In genomic region chr15:31433768-31434167, GRCm38 (mm10) we compare ENCODE assay signal across 30 mouse cellular contexts.
"Had no signal": no experiment of that assay in that cellular context is flagged by ENCODE, and none has a peak within 500 bp of the region (broad histone marks: within the 10 kb centered on the region; RNA-seq: fewer than 3 reads in every experiment).

No protein-coding gene starts in this region.

- H3K9ac ChIP-seq: limb, embryonic 12.5 days; limb, embryonic 13.5 days; limb, embryonic 15.5 days; liver, embryonic 12.5 days; liver, embryonic 13.5 days; liver, embryonic 14.5 days; liver, embryonic 15.5 days; liver, postnatal 0 days; lung, embryonic 14.5 days; lung, embryonic 15.5 days; midbrain, embryonic 12.5 days; midbrain, embryonic 13.5 days; midbrain, embryonic 15.5 days had no signal

- H3K9me3 ChIP-seq: limb, embryonic 10.5 days; limb, embryonic 12.5 days; limb, embryonic 13.5 days; limb, embryonic 15.5 days; liver, embryonic 12.5 days; liver, embryonic 13.5 days; liver, embryonic 15.5 days; lung, embryonic 15.5 days; midbrain, embryonic 10.5 days; midbrain, embryonic 12.5 days; midbrain, embryonic 13.5 days; midbrain, embryonic 15.5 days had no signal

- H3K27me3 ChIP-seq: limb, embryonic 12.5 days; limb, embryonic 13.5 days; limb, embryonic 15.5 days; liver, embryonic 13.5 days; liver, embryonic 15.5 days; lung, embryonic 15.5 days; midbrain, embryonic 13.5 days; midbrain, embryonic 15.5 days had no signal

- H3K4me3 ChIP-seq: limb, embryonic 10.5 days; limb, embryonic 12.5 days; limb, embryonic 13.5 days; limb, embryonic 15.5 days; liver, embryonic 12.5 days; liver, embryonic 13.5 days; liver, embryonic 15.5 days; lung, embryonic 15.5 days; megakaryocyte, embryonic 14.5 days; midbrain, embryonic 10.5 days; midbrain, embryonic 12.5 days; midbrain, embryonic 13.5 days; midbrain, embryonic 15.5 days had no signal

- H3K4me1 ChIP-seq: limb, embryonic 12.5 days; liver, embryonic 12.5 days; liver, embryonic 13.5 days; liver, embryonic 15.5 days; lung, embryonic 15.5 days; midbrain, embryonic 13.5 days had no signal

- H3K27ac ChIP-seq: limb, embryonic 10.5 days; limb, embryonic 12.5 days; limb, embryonic 13.5 days; limb, embryonic 15.5 days; liver, embryonic 12.5 days; liver, embryonic 13.5 days; liver, embryonic 14.5 days; liver, embryonic 15.5 days; lung, embryonic 15.5 days; macrophage; midbrain, embryonic 10.5 days; midbrain, embryonic 12.5 days; midbrain, embryonic 13.5 days; midbrain, embryonic 15.5 days had no signal

- ATAC-seq: liver, embryonic 12.5 days; liver, postnatal 0 days; lung, postnatal 0 days; midbrain, embryonic 13.5 days; midbrain, embryonic 15.5 days; midbrain, embryonic 16.5 days had no signal

- H3K4me2 ChIP-seq: limb, embryonic 12.5 days; limb, embryonic 13.5 days; limb, embryonic 15.5 days; liver, embryonic 11.5 days; liver, embryonic 12.5 days; liver, embryonic 13.5 days; liver, embryonic 15.5 days; lung, embryonic 14.5 days; lung, embryonic 15.5 days; midbrain, embryonic 11.5 days; midbrain, embryonic 12.5 days; midbrain, embryonic 13.5 days; midbrain, embryonic 15.5 days had no signal

- H3K36me3 ChIP-seq: limb, embryonic 10.5 days; limb, embryonic 12.5 days; limb, embryonic 13.5 days; limb, embryonic 15.5 days; liver, embryonic 12.5 days; liver, embryonic 13.5 days; liver, embryonic 15.5 days; lung, embryonic 15.5 days; midbrain, embryonic 10.5 days; midbrain, embryonic 12.5 days; midbrain, embryonic 13.5 days; midbrain, embryonic 15.5 days had no signal

- DNase-seq: left cerebral cortex, postnatal 4 days; liver; liver, embryonic 13.5 days; liver, postnatal 0 days; lung, adult 18-20 months; lung, adult 2 months; lung, embryonic 14.5 days; lung, postnatal 10 days; lung, postnatal 14 days; lung, postnatal 36 days; lung, postnatal 4 days; midbrain, embryonic 14.5 days had no signal
